Mouse (Mus musculus): ENCODE measurements around the gene Vash1. TPM values are rescaled to one million over a fixed set of nuclear protein-coding genes. Genes with fewer than 3 reads are reported as not detected.

Gene Vash1
- polyA plus RNA-seq, 1 experiment from 2014 or later, result 10.7 TPM

- Histone ChIP-seq H3K27ac (ENCODE audit: low read depth) (no peak overlapping the region), H3K4me2 (ENCODE audit: low read length) (no peak overlapping the region), H3K27me3 (replicated peaks; ENCODE audit: control insufficient read depth, insufficient read depth, low read length) (no peaks in the 10 kb centered on the region), H3K9ac (ENCODE audit: low read length) (no peak overlapping the region), H3K36me3 (ENCODE audit: control insufficient read depth, insufficient read depth, low read length) (0 out of 2 replicates have a peak, but pooled peaks cover 13% of the 10 kb centered on the region), H3K4me1 (replicated peaks; ENCODE audit: control insufficient read depth, insufficient read depth, low read length) (0 out of 2 replicates have a peak, but pooled peaks cover 4% of the 10 kb centered on the region), H3K9me3 (ENCODE audit: control insufficient read depth, low read length) (no peaks in the 10 kb centered on the region), H3K4me3 (ENCODE audit: low read depth, low read length) (no peak overlapping the region)
- WGBS, result 67% methylated on average over 4 of the region's 4 CpGs
- ATAC-seq (replicated peaks; ENCODE audit: low FRiP score, low TSS enrichment, low read depth), result no peak
- DNase-seq (ENCODE audit: low spot score), result no peak
These were observed 9.0 kb downstream of the Vash1 start for GRCm38 (mm10) chr12:86687445-86687955.

GRCm38 (mm10) chr12:86687971-86688573 is 9.6 kb downstream of the Vash1 start:
- ATAC-seq (replicated peaks; ENCODE audit: low FRiP score, low TSS enrichment, low read depth), result no peak
- Histone ChIP-seq H3K27ac (ENCODE audit: low read depth) (no peak overlapping the region), H3K4me1 (replicated peaks; ENCODE audit: control insufficient read depth, insufficient read depth, low read length) (0 out of 2 replicates have a peak, but pooled peaks cover 7% of the 10 kb centered on the region), H3K9ac (ENCODE audit: low read length) (no peak overlapping the region), H3K4me2 (ENCODE audit: low read length) (no peak overlapping the region), H3K27me3 (replicated peaks; ENCODE audit: control insufficient read depth, insufficient read depth, low read length) (no peaks in the 10 kb centered on the region), H3K36me3 (ENCODE audit: control insufficient read depth, insufficient read depth, low read length) (0 out of 2 replicates have a peak, but pooled peaks cover 13% of the 10 kb centered on the region), H3K9me3 (ENCODE audit: control insufficient read depth, low read length) (no peaks in the 10 kb centered on the region), H3K4me3 (ENCODE audit: low read depth, low read length) (no peak overlapping the region)
- 79% methylated on average over 4 of the region's 4 CpGs for WGBS
- DNase-seq (ENCODE audit: low spot score), result no peak

DNA sequence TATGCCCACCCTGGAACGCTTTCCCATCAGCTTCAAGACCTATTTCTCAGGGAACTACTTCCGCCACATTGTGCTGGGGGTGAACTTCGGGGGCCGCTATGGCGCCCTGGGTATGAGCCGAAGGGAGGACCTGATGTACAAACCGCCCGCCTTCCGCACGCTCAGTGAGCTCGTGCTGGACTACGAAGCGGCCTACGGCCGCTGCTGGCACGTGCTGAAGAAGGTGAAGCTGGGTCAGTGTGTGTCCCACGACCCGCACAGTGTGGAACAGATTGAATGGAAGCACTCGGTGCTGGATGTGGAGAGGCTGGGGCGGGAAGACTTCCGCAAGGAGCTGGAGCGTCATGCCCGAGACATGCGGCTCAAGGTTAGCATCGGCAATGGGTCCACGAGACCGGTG is 10.4 kb downstream of the Vash1 start:
- H3K27ac ChIP-seq (ENCODE audit: low read depth), result no peak overlapping the region
- DNase-seq (ENCODE audit: low spot score) (no peak), ATAC-seq (replicated peaks; ENCODE audit: low FRiP score, low TSS enrichment, low read depth) (no peak)
- WGBS, result 96% methylated on average over 27 of the region's 27 CpGs
- no peak overlapping the region for H3K4me3 ChIP-seq (ENCODE audit: low read depth, low read length)
- H3K9me3 ChIP-seq (ENCODE audit: control insufficient read depth, low read length), result no peaks in the 10 kb centered on the region
- 0 out of 2 replicates have a peak, but pooled peaks cover 10% of the 10 kb centered on the region for H3K4me1 ChIP-seq (replicated peaks; ENCODE audit: control insufficient read depth, insufficient read depth, low read length)
- no peaks in the 10 kb centered on the region for H3K27me3 ChIP-seq (replicated peaks; ENCODE audit: control insufficient read depth, insufficient read depth, low read length)
- 0 out of 2 replicates have a peak, but pooled peaks cover 13% of the 10 kb centered on the region for H3K36me3 ChIP-seq (ENCODE audit: control insufficient read depth, insufficient read depth, low read length)
- H3K4me2 ChIP-seq (ENCODE audit: low read length), result no peak overlapping the region
- H3K9ac ChIP-seq (ENCODE audit: low read length), result no peak overlapping the region

GRCm38 (mm10) chr12:86690700-86691485 is 12.4 kb downstream of the Vash1 start:
- Histone ChIP-seq H3K4me2 (ENCODE audit: low read length) (no peak overlapping the region), H3K4me3 (ENCODE audit: low read depth, low read length) (no peak overlapping the region), H3K9me3 (ENCODE audit: control insufficient read depth, low read length) (no peaks in the 10 kb centered on the region), H3K36me3 (ENCODE audit: control insufficient read depth, insufficient read depth, low read length) (0 out of 2 replicates have a peak, but pooled peaks cover 13% of the 10 kb centered on the region), H3K27ac (ENCODE audit: low read depth) (no peak overlapping the region), H3K4me1 (replicated peaks; ENCODE audit: control insufficient read depth, insufficient read depth, low read length) (0 out of 2 replicates have a peak, but pooled peaks cover 10% of the 10 kb centered on the region), H3K9ac (ENCODE audit: low read length) (no peak overlapping the region), H3K27me3 (replicated peaks; ENCODE audit: control insufficient read depth, insufficient read depth, low read length) (no peaks in the 10 kb centered on the region)
- ATAC-seq (replicated peaks; ENCODE audit: low FRiP score, low TSS enrichment, low read depth) (no peak), DNase-seq (ENCODE audit: low spot score) (no peak)
- 83% methylated on average over 12 of the region's 12 CpGs for WGBS

DNA sequence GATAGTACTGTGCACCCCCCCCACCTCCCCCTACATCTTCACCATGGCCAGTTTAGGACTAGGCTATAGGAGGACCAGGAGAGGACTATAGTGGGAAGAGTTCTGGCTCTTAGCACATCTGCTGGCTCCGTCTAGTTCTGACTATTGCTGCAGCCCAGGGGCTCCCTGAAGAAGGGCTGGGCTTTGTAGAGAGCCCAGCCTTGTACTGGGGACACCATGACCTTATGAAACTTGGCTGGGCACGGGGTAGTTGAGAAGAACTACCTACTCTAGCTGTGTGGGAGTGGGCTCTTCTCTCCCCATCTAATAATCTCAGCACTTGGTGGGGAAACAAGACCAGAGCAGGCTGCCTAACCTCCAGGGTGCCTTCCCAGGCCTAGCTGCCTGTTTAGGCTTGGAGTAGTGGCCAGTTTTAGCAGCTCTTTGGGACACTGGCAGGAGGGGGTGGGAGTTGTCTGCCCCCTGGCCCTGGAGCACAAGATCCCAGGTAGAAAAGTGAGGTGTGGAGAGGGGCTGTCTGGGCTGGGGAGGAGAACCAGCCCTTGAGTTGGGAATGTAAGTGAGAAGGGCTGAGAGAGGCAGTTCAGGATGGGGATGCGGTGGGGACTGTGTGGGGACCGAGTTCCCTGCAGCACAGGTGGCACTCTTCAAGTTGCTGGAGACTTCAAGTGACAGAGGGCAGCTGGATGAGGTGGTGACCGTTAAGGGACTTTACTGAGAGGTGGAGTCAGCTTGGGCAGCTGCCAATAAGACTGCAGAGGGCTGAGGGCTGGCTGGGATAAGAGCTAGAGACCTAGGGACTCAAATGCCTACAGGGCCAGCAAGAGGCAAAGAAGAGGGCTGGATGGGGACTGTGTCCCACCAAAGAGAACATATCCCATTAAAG is 14.2 kb downstream of the Vash1 start:
- Histone ChIP-seq H3K4me1 (replicated peaks; ENCODE audit: control insufficient read depth, insufficient read depth, low read length) (0 out of 2 replicates have a peak, but pooled peaks cover 10% of the 10 kb centered on the region), H3K4me2 (ENCODE audit: low read length) (no peak overlapping the region), H3K9ac (ENCODE audit: low read length) (no peak overlapping the region), H3K27me3 (replicated peaks; ENCODE audit: control insufficient read depth, insufficient read depth, low read length) (no peaks in the 10 kb centered on the region), H3K4me3 (ENCODE audit: low read depth, low read length) (no peak overlapping the region), H3K27ac (ENCODE audit: low read depth) (no peak overlapping the region), H3K36me3 (ENCODE audit: control insufficient read depth, insufficient read depth, low read length) (0 out of 2 replicates have a peak, but pooled peaks cover 10% of the 10 kb centered on the region), H3K9me3 (ENCODE audit: control insufficient read depth, low read length) (no peaks in the 10 kb centered on the region)
- ATAC-seq (replicated peaks; ENCODE audit: low FRiP score, low TSS enrichment, low read depth), result no peak
- 55% methylated on average over 5 of the region's 5 CpGs for WGBS
- no peak for DNase-seq (ENCODE audit: low spot score)

DNA sequence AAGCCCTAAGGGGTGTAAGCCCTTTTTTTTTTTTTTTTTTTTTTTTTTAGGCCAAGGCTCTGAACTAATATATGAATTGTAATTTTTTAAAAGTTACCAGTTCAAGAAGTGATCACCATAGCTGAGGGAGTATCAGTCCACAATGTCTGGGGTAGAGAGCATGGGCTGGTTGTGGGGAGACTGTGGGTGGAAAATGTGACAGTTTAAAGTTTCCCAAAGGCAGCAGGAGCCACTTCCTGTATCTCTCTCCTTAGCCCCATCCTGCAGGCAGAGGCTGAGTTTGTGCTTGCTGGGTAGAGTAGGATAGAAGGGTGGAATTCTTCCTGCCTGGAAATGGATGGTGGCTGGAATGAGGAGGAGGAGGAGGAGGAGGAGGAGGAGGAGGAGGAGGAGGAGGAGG is 14.9 kb downstream of the Vash1 start:
- Histone ChIP-seq H3K9ac (ENCODE audit: low read length) (no peak overlapping the region), H3K4me1 (replicated peaks; ENCODE audit: control insufficient read depth, insufficient read depth, low read length) (0 out of 2 replicates have a peak, but pooled peaks cover 10% of the 10 kb centered on the region), H3K27me3 (replicated peaks; ENCODE audit: control insufficient read depth, insufficient read depth, low read length) (no peaks in the 10 kb centered on the region), H3K36me3 (ENCODE audit: control insufficient read depth, insufficient read depth, low read length) (0 out of 2 replicates have a peak, but pooled peaks cover 10% of the 10 kb centered on the region), H3K9me3 (ENCODE audit: control insufficient read depth, low read length) (no peaks in the 10 kb centered on the region), H3K27ac (ENCODE audit: low read depth) (no peak overlapping the region), H3K4me2 (ENCODE audit: low read length) (no peak overlapping the region), H3K4me3 (ENCODE audit: low read depth, low read length) (no peak overlapping the region)
- no peak for DNase-seq (ENCODE audit: low spot score)
- no peak for ATAC-seq (replicated peaks; ENCODE audit: low FRiP score, low TSS enrichment, low read depth)

- DNase-seq (ENCODE audit: low spot score) (no peak), ATAC-seq (replicated peaks; ENCODE audit: low FRiP score, low TSS enrichment, low read depth) (0 out of 2 replicates have a peak, but pooled peaks have one; percentile 24)
- H3K36me3 ChIP-seq (ENCODE audit: control insufficient read depth, insufficient read depth, low read length), result 0 out of 2 replicates have a peak, but pooled peaks cover 5% of the 10 kb centered on the region
- H3K27me3 ChIP-seq (replicated peaks; ENCODE audit: control insufficient read depth, insufficient read depth, low read length), result no peaks in the 10 kb centered on the region
- no peaks in the 10 kb centered on the region for H3K9me3 ChIP-seq (ENCODE audit: control insufficient read depth, low read length)
- 87% methylated on average over 1 of the region's 1 CpGs for WGBS
- no peak overlapping the region for H3K4me3 ChIP-seq (ENCODE audit: low read depth, low read length)
- no peak overlapping the region for H3K27ac ChIP-seq (ENCODE audit: low read depth)
- H3K9ac ChIP-seq (ENCODE audit: low read length), result no peak overlapping the region
- no peak overlapping the region for H3K4me2 ChIP-seq (ENCODE audit: low read length)
- peaks cover 10% of the 10 kb centered on the region for H3K4me1 ChIP-seq (replicated peaks; ENCODE audit: control insufficient read depth, insufficient read depth, low read length)
These were observed 15.9 kb downstream of the Vash1 start for GRCm38 (mm10) chr12:86694441-86694840.

DNA sequence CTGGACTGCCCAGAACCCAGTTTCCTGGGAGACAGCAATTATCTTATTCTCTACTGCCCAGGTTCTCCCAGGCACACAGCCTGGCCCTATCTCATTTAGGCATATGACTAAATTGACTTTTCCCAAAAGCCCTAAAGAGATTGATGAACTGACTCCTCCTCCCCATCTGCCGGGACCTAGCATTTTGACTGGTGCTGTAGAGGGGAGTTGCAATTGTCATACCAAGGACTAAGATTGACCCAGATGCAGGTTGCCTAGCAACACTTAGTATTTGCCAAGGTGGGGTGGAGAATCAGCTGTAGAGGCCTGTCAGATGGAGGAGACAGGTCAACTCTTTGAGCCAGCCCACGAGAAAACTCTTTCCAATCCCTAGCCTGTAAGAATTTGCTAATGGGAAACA is 19.5 kb downstream of the Vash1 start:
- no peak overlapping the region for H3K4me2 ChIP-seq (ENCODE audit: low read length)
- H3K9me3 ChIP-seq (ENCODE audit: control insufficient read depth, low read length), result no peaks in the 10 kb centered on the region
- peaks cover 4% of the 10 kb centered on the region; the same call in 1 of the 2 replicates for H3K36me3 ChIP-seq (ENCODE audit: control insufficient read depth, insufficient read depth, low read length)
- H3K9ac ChIP-seq (ENCODE audit: low read length), result no peak overlapping the region
- ATAC-seq (replicated peaks; ENCODE audit: low FRiP score, low TSS enrichment, low read depth) (no peak), DNase-seq (ENCODE audit: low spot score) (no peak)
- no peak overlapping the region for H3K4me3 ChIP-seq (ENCODE audit: low read depth, low read length)
- peaks cover 7% of the 10 kb centered on the region for H3K4me1 ChIP-seq (replicated peaks; ENCODE audit: control insufficient read depth, insufficient read depth, low read length)
- H3K27me3 ChIP-seq (replicated peaks; ENCODE audit: control insufficient read depth, insufficient read depth, low read length), result no peaks in the 10 kb centered on the region
- H3K27ac ChIP-seq (ENCODE audit: low read depth), result no peak overlapping the region
- WGBS, result 62% methylated on average over 2 of the region's 2 CpGs

Data from intestine, embryonic 14.5 days (tissue).